Mouse (Mus musculus) liver, adult 2 months (tissue): ENCODE results near the gene Bbs9. TPM values are rescaled to one million over a fixed set of nuclear protein-coding genes. Genes with fewer than 3 reads are reported as not detected.

ENCODE experiments used
- DNase-seq: peaks from one replicate; pipeline ENCODE4 v3.0.0-alpha.2; 2011; ENCODE audit warnings: low read depth, low spot score; ENCODE audit errors: extremely low read depth
- H3K27ac ChIP-seq: fragments of 200-500 bp; replicated peaks from 2 replicates; pipeline ENCODE4 v1.5.1; 2012; ENCODE audit warnings: low read depth, mild to moderate bottlenecking, control low read depth, inconsistent platforms, low read length; ENCODE audit not compliant: insufficient read depth
- H3K27me3 ChIP-seq: fragments of 200-500 bp; 2 replicates; pipeline ENCODE4 v1.6.1; 2012; ENCODE audit warnings: mild to moderate bottlenecking, moderate library complexity, low read length, inconsistent platforms; ENCODE audit not compliant: control insufficient read depth, insufficient read depth
- H3K36me3 ChIP-seq: fragments of 200-500 bp; 2 replicates; pipeline ENCODE4 v1.6.1; 2012; ENCODE audit warnings: low read length, inconsistent platforms; ENCODE audit not compliant: control insufficient read depth, insufficient read depth
- H3K4me1 ChIP-seq: fragments of 200-500 bp; 2 replicates; pipeline ENCODE4 v1.6.1; 2011; ENCODE audit warnings: low read length; ENCODE audit not compliant: control insufficient read depth, insufficient read depth
- H3K4me3 ChIP-seq: fragments of 200-500 bp; 2 replicates; pipeline ENCODE4 v1.5.1; 2011; ENCODE audit warnings: low read depth, mild to moderate bottlenecking, control low read depth, low read length, moderate library complexity; ENCODE audit not compliant: insufficient read depth
- H3K79me2 ChIP-seq: fragments of 200-500 bp; 2 replicates; pipeline ENCODE4 v1.6.1; 2012; ENCODE audit warnings: inconsistent platforms, mild to moderate bottlenecking, low read length, moderate library complexity; ENCODE audit not compliant: control insufficient read depth, insufficient read depth
- H3K9ac ChIP-seq: fragments of 200-500 bp; 2 replicates; pipeline ENCODE4 v1.6.1; 2012; ENCODE audit warnings: low read depth, mild to moderate bottlenecking, control low read depth, inconsistent platforms, low read length
- CTCF ChIP-seq: fragments of 200-500 bp; IDR thresholded peaks from 2 replicates; pipeline ENCODE4 v1.5.1; 2011; ENCODE audit warnings: low read depth, low read length, control low read depth
- POLR2A ChIP-seq: fragments of 200-500 bp; IDR thresholded peaks from 2 replicates; pipeline ENCODE4 v1.6.1; 2011; ENCODE audit warnings: low read length, control low read depth; ENCODE audit not compliant: insufficient read depth; ENCODE audit errors: extremely low read depth
- WGBS: fragments of 180-500 bp; shearing (Covaris S2); methylation state at CpG from one replicate; pipeline ENCODE4 v1.1.7; 2018; 5-methylcytosine and 5-hydroxymethylcytosine counted together
- polyA plus RNA-seq: library from polyadenylated mRNA; depleted of rRNA; stranded (reverse); fragments of >200 nt; gene quantifications from 2 replicates; pipeline ENCODE4 v1.2.3, GENCODE M21; 2012
- total RNA-seq: library from RNA; depleted of rRNA; stranded (reverse); fragments of >200 nt; gene quantifications from 2 replicates; pipeline ENCODE4 v1.2.3, GENCODE M21; 2014

Gene Bbs9
- total and polyA plus RNA-seq, 2 experiments, result 3.3 to 8.0 TPM

DNA sequence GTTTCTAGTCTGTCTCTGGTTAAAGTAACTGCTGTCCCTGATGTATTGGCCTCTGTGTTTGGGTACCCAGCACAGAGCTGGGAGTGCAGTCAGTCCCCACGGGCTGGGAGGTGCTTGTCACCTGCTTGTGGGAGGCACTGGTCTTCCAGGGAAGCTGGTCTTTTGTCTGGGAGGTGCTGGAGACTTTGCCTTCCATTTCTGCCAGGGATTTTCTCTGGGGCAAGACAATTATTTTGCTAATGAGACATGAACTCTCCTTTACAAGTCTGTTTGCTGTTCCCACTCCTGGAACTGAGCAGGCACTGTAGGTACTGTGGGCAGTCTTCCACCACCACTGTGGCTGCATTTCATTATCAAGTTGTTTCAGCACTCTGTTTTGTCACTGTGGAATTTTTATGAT, 223.0 kb downstream of the Bbs9 start:
- TF ChIP-seq POLR2A (no peak), CTCF (no peak)
- no peak overlapping the region for H3K4me3 ChIP-seq
- no peaks in the 10 kb centered on the region for H3K27me3 ChIP-seq
- H3K9ac ChIP-seq, result no peak overlapping the region
- no peaks in the 10 kb centered on the region for H3K79me2 ChIP-seq
- no peaks in the 10 kb centered on the region for H3K4me1 ChIP-seq
- no peaks in the 10 kb centered on the region for H3K36me3 ChIP-seq
- H3K27ac ChIP-seq, result no peak overlapping the region
- DNase-seq, result no peak
- WGBS, result 48% methylated on average over 1 of the region's 1 CpGs

DNA sequence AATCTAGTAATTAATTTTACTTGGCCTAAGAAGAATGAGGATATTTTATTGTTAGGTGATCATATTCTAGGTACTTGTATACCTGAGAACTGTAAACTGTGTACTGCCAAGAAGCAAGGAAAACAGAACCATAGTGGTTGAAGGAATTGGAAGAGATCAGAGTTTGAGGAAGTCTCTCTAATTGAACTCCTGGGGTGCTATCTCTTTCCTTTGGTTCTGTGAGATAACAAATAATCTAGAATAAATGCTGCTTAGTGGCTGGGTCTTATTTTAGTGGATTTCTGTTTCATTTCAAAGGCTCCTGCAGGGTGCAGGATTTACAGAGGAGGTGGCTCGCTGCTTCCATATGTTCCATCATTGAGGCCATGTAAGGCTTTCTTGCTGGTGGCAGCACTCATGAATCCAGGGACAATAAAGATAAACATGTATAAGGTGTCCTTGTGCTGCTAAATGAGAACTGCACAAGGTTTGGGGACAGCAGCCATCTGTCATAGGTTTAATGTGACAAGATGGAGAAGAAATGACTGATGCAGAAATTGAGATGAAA, 226.6 kb downstream of the Bbs9 start:
- Histone ChIP-seq H3K27me3 (no peaks in the 10 kb centered on the region), H3K36me3 (no peaks in the 10 kb centered on the region), H3K79me2 (no peaks in the 10 kb centered on the region), H3K4me1 (no peaks in the 10 kb centered on the region), H3K4me3 (no peak overlapping the region), H3K27ac (no peak overlapping the region), H3K9ac (no peak overlapping the region)
- 89% methylated on average over 1 of the region's 1 CpGs for WGBS
- DNase-seq, result no peak
- no peak for TF ChIP-seq CTCF
- no peak for TF ChIP-seq POLR2A

DNA sequence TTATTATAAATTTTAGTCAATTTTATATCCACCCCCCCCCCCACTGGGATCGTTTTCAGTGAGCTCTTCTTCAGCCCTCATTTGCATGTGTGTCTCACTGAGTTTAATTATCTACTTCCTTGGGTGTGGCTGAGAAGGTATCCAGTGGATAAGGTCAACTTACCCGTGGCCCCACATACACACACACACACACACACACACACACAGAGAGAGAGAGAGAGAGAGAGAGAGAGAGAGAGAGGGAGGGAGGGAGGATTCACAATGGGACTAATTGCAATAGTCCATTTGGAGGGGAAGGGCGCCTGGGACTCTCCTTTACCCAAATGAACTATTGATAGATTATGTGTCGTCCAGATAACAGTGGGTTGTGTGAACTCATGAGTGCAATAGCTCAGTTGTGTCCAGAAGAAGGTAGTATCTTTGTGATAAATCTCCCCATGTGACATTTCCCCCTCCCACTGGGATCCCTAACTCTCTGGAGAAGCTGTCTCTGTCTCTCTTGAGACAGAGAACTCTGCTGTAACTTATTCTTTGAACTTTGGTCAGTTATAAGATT, 227.4 kb downstream of the Bbs9 start:
- 89% methylated on average over 4 of the region's 4 CpGs for WGBS
- H3K79me2 ChIP-seq, result no peaks in the 10 kb centered on the region
- no peaks in the 10 kb centered on the region for H3K4me1 ChIP-seq
- H3K4me3 ChIP-seq, result no peak overlapping the region
- TF ChIP-seq CTCF (no peak), POLR2A (no peak)
- H3K36me3 ChIP-seq, result no peaks in the 10 kb centered on the region
- H3K9ac ChIP-seq, result no peak overlapping the region
- H3K27me3 ChIP-seq, result no peaks in the 10 kb centered on the region
- no peak for DNase-seq
- no peak overlapping the region for H3K27ac ChIP-seq

DNA sequence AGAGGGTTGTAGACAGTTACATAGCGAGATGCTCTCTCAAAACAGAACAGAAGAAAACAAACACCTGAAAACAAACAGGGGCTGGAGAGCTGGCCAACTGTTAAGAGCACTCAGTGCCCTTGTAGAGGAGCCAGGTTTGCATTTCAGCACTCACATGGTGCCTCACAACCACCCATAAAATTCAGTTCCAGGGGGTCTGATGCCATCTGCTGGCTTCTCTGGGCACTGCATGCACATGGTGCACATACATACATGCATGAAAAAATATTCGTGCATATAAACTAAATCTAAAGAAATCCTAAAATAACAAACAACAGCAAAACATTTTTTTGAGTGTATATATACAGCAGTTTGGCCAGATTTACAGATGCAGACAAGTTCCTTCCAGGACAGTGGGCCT, 228.0 kb downstream of the Bbs9 start:
- Histone ChIP-seq H3K79me2 (no peaks in the 10 kb centered on the region), H3K4me3 (no peak overlapping the region), H3K9ac (no peak overlapping the region), H3K4me1 (no peaks in the 10 kb centered on the region), H3K27me3 (no peaks in the 10 kb centered on the region), H3K36me3 (no peaks in the 10 kb centered on the region), H3K27ac (no peak overlapping the region)
- no peak for DNase-seq
- 95% methylated on average over 2 of the region's 2 CpGs for WGBS
- TF ChIP-seq POLR2A, result no peak
- peak; percentile 22; the same call in 1 of the 2 replicates for TF ChIP-seq CTCF

DNA sequence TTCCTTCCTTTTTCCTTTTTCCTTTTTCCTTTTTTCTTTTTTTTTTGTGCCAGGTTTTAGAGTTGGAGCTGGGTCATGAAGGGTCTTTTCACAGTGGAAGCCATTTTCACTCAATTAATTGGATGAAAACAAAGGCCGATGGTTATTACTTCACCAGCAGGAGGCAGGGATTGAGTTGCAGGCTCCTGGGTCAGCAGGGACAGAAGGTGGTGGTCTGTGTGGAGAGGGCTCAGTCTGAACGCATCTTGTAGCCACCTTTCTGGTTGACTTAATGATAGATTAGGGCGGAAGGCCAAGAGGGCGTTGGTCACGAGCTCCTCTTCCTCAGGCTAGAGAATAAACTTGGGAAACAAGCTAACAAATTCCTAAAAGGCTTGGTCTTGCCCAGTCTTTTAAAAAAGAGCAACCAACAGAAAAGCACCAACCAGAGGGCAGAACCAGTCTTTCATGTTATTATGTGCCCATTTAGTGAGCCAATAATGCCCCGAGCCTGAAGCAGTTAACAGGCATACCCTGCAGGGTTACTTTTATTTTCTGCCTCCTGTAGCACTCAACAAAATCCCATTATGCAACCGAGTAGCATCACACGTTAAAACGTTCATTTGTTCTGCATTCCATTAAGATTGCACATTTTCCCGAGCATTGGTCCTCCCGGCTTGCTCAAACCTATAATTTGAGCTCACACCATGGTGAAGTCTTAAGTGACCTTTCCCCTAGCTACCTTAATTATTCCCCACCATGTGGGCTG, 231.8 kb downstream of the Bbs9 start:
- DNase-seq, result no peak
- Histone ChIP-seq H3K27ac (no peak overlapping the region), H3K4me1 (no peaks in the 10 kb centered on the region), H3K79me2 (no peaks in the 10 kb centered on the region), H3K9ac (no peak overlapping the region), H3K36me3 (no peaks in the 10 kb centered on the region), H3K4me3 (no peak overlapping the region), H3K27me3 (no peaks in the 10 kb centered on the region)
- TF ChIP-seq CTCF (no peak), POLR2A (no peak)
- WGBS, result 86% methylated on average over 11 of the region's 11 CpGs
